Mouse (Mus musculus): ENCODE data around the gene Vill. TPM values are rescaled to one million over a fixed set of nuclear protein-coding genes. Genes with fewer than 3 reads are reported as not detected.

The Vill gene
- total and polyA plus RNA-seq, 2 experiments from 2014 or later, result 3.8 to 4.8 TPM

GRCm38 (mm10) chr9:119025832-119026331, 26.7 kb upstream of the Vill start:
- no peak overlapping the region for H3K4me2 ChIP-seq (ENCODE audit: low read depth, low read length)
- no peak overlapping the region for H3K27ac ChIP-seq (ENCODE audit: low read depth)
- ATAC-seq (ENCODE audit: insufficient read depth, low read depth) (no peak), DNase-seq (ENCODE audit: low spot score) (no peak)
- H3K4me1 ChIP-seq (ENCODE audit: control insufficient read depth, insufficient read depth), result no peaks in the 10 kb centered on the region
- H3K27me3 ChIP-seq (ENCODE audit: control insufficient read depth, insufficient read depth, low read length), result no peaks in the 10 kb centered on the region
- no peak overlapping the region for H3K4me3 ChIP-seq (ENCODE audit: low read depth, low read length)
- H3K36me3 ChIP-seq (replicated peaks; ENCODE audit: control insufficient read depth, insufficient read depth, low read length), result no peaks in the 10 kb centered on the region; the same call in 1 of the 2 replicates
- H3K9ac ChIP-seq (replicated peaks; ENCODE audit: low read depth, low read length), result no peak overlapping the region
- TF ChIP-seq EP300 (IDR thresholded peaks at IDR 0.05; ENCODE audit: low read depth) (no peak), CTCF (IDR thresholded peaks at IDR 0.05; ENCODE audit: low read depth) (no peak)
- no peaks in the 10 kb centered on the region for H3K9me3 ChIP-seq (replicated peaks; ENCODE audit: control insufficient read depth, low read length)
- 90% methylated on average over 7 of the region's 7 CpGs for WGBS

- no peak overlapping the region for H3K9ac ChIP-seq (replicated peaks; ENCODE audit: low read depth, low read length)
- 87% methylated on average over 7 of the region's 7 CpGs for WGBS
- ATAC-seq (ENCODE audit: insufficient read depth, low read depth), result no peak
Observed at GRCm38 (mm10) chr9:119027337-119027736, 25.2 kb upstream of the Vill start.

GRCm38 (mm10) chr9:119028226-119029195, 24.1 kb upstream of the Vill start:
- TF ChIP-seq EP300 (IDR thresholded peaks at IDR 0.05; ENCODE audit: low read depth) (no peak), CTCF (IDR thresholded peaks at IDR 0.05; ENCODE audit: low read depth) (no peak)
- H3K36me3 ChIP-seq (replicated peaks; ENCODE audit: control insufficient read depth, insufficient read depth, low read length), result peaks cover 8% of the 10 kb centered on the region
- no peak for ATAC-seq (ENCODE audit: insufficient read depth, low read depth)
- no peaks in the 10 kb centered on the region for H3K9me3 ChIP-seq (replicated peaks; ENCODE audit: control insufficient read depth, low read length)
- no peaks in the 10 kb centered on the region for H3K4me1 ChIP-seq (ENCODE audit: control insufficient read depth, insufficient read depth)
- H3K27ac ChIP-seq (ENCODE audit: low read depth), result no peak overlapping the region
- H3K4me2 ChIP-seq (ENCODE audit: low read depth, low read length), result no peak overlapping the region
- H3K9ac ChIP-seq (replicated peaks; ENCODE audit: low read depth, low read length), result no peak overlapping the region
- DNase-seq (ENCODE audit: low spot score), result no peak
- no peak overlapping the region for H3K4me3 ChIP-seq (ENCODE audit: low read depth, low read length)
- WGBS, result 91% methylated on average over 27 of the region's 27 CpGs
- H3K27me3 ChIP-seq (ENCODE audit: control insufficient read depth, insufficient read depth, low read length), result no peaks in the 10 kb centered on the region

More at GRCm38 (mm10) chr9:119027337-119027736, 25.2 kb upstream of the Vill start:
- no peak overlapping the region for H3K4me3 ChIP-seq (ENCODE audit: low read depth, low read length)
- no peak overlapping the region for H3K27ac ChIP-seq (ENCODE audit: low read depth)
- DNase-seq (ENCODE audit: low spot score), result no peak
- H3K4me2 ChIP-seq (ENCODE audit: low read depth, low read length), result no peak overlapping the region
- H3K27me3 ChIP-seq (ENCODE audit: control insufficient read depth, insufficient read depth, low read length), result no peaks in the 10 kb centered on the region
- H3K9me3 ChIP-seq (replicated peaks; ENCODE audit: control insufficient read depth, low read length), result no peaks in the 10 kb centered on the region
- no peaks in the 10 kb centered on the region; the same call in 1 of the 2 replicates for H3K36me3 ChIP-seq (replicated peaks; ENCODE audit: control insufficient read depth, insufficient read depth, low read length)
- H3K4me1 ChIP-seq (ENCODE audit: control insufficient read depth, insufficient read depth), result no peaks in the 10 kb centered on the region
- TF ChIP-seq EP300 (IDR thresholded peaks at IDR 0.05; ENCODE audit: low read depth) (no peak), CTCF (IDR thresholded peaks at IDR 0.05; ENCODE audit: low read depth) (no peak)

- no peak for TF ChIP-seq EP300 (IDR thresholded peaks at IDR 0.05; ENCODE audit: low read depth)
- peak; percentile 89 for TF ChIP-seq CTCF (IDR thresholded peaks at IDR 0.05; ENCODE audit: low read depth)
- peaks cover 18% of the 10 kb centered on the region for H3K36me3 ChIP-seq (replicated peaks; ENCODE audit: control insufficient read depth, insufficient read depth, low read length)
- WGBS, result 47% methylated on average over 7 of the region's 7 CpGs
- H3K9me3 ChIP-seq (replicated peaks; ENCODE audit: control insufficient read depth, low read length), result no peaks in the 10 kb centered on the region
- H3K4me2 ChIP-seq (ENCODE audit: low read depth, low read length), result no peak overlapping the region
- H3K9ac ChIP-seq (replicated peaks; ENCODE audit: low read depth, low read length), result no peak overlapping the region
- H3K4me3 ChIP-seq (ENCODE audit: low read depth, low read length), result no peak overlapping the region
- H3K4me1 ChIP-seq (ENCODE audit: control insufficient read depth, insufficient read depth), result no peaks in the 10 kb centered on the region
- DNase-seq (ENCODE audit: low spot score) (peak; percentile 71), ATAC-seq (ENCODE audit: insufficient read depth, low read depth) (peak; percentile 73)
- H3K27me3 ChIP-seq (ENCODE audit: control insufficient read depth, insufficient read depth, low read length), result no peaks in the 10 kb centered on the region
- H3K27ac ChIP-seq (ENCODE audit: low read depth), result no peak overlapping the region
Observed at GRCm38 (mm10) chr9:119029568-119029967, 23.0 kb upstream of the Vill start.

- H3K4me3 ChIP-seq (ENCODE audit: low read depth, low read length), result no peak overlapping the region
- H3K4me2 ChIP-seq (ENCODE audit: low read depth, low read length), result no peak overlapping the region
- peak overlapping the region; percentile 47; the same call in 1 of the 2 replicates for H3K27ac ChIP-seq (ENCODE audit: low read depth)
- no peak for DNase-seq (ENCODE audit: low spot score)
- ATAC-seq (ENCODE audit: insufficient read depth, low read depth), result no peak
- TF ChIP-seq EP300 (IDR thresholded peaks at IDR 0.05; ENCODE audit: low read depth), result no peak
- no peak for TF ChIP-seq CTCF (IDR thresholded peaks at IDR 0.05; ENCODE audit: low read depth)
- WGBS, result 76% methylated on average over 4 of the region's 4 CpGs
- H3K4me1 ChIP-seq (ENCODE audit: control insufficient read depth, insufficient read depth), result no peaks in the 10 kb centered on the region
- no peaks in the 10 kb centered on the region for H3K9me3 ChIP-seq (replicated peaks; ENCODE audit: control insufficient read depth, low read length)
- peaks cover 20% of the 10 kb centered on the region for H3K36me3 ChIP-seq (replicated peaks; ENCODE audit: control insufficient read depth, insufficient read depth, low read length)
- H3K9ac ChIP-seq (replicated peaks; ENCODE audit: low read depth, low read length), result no peak overlapping the region
- H3K27me3 ChIP-seq (ENCODE audit: control insufficient read depth, insufficient read depth, low read length), result no peaks in the 10 kb centered on the region
Observed at GRCm38 (mm10) chr9:119031038-119031437, 21.5 kb upstream of the Vill start.
